Mouse (Mus musculus) left cerebral cortex, adult 9 months (tissue): ENCODE data around the gene Tmem128.
A peak's percentile ranks its signal among the peaks of the same experiment; 100 is the strongest.

Experiments
- DNase-seq, 2 experiments: peaks; one replicate each; pipeline ENCODE4 v3.0.0; 2022; ENCODE audit warnings: low spot score in 2 of 2

Gene Tmem128

GRCm38 (mm10) chr5:38260107-38260682 lies at the start of gene Tmem128:
Gene Tmem128, plus strand, starts transcription at chr5:38260185.
- peak in 1 of 2 experiments; percentile 62 for DNase-seq

GRCm38 (mm10) chr5:38211691-38212090 lies 48.3 kb upstream of the Tmem128 start:
- no peak for DNase-seq

DNA sequence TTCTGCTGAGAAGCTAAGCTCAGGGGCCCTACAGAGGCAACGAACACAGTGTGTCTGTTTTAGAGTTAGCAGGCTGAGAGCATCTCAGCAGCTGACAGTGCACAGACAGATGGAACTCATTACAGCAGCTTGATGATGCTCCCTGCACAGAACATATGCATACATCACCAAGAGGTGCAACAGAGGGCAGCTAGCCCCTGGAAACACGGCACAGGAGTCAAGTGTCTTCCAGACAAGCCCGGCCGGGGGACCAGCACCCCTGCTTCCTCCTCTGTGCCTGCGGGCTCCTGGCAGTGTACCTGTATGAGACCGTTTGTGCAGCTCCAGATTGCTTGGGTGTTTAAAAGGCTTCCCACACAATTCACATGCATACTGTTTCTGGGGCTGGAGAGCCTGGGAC lies 47.0 kb upstream of the Tmem128 start:
- DNase-seq, result no peak

GRCm38 (mm10) chr5:38219771-38220307 lies 40.1 kb upstream of the Tmem128 start:
- peak in 1 of 2 experiments; percentile 67 for DNase-seq

DNA sequence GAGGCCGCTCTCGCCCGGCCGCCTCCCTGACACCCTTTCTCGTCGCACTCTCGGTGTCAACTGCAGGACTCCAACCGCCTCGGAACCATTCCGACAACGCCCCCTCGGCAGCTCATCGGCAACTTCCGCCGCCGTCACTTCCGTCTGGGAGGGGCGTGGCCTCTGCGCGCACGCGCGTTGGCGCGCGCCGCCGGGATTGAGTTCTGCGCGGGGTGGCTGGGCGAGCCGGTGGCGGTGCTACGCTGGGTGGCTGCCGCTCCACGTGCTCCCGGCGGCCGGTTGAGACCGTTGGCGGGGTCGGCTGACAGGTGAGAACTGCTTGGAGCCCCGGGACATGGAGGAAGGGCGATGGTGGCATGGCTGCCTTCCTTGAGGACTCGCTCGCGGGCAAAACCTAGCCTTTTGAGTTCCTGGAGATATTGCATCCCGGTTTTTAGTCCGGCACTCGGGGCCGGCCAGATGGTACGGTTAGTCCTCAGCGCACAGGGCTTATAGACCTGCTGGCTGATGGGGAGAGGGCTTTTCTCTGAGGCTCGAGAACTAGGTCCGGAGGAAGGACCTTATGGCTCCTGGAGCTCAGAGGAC lies 39.6 kb upstream of the Tmem128 start, which contains the start of the genes Zbtb49 and Lyar:
Zbtb49 (minus strand) TSS at position 130 of the 585 bp plus-strand sequence.
Lyar (plus strand) TSS at position 143 of the 585 bp plus-strand sequence.
- peak; percentile 75 to 92 for DNase-seq

DNA sequence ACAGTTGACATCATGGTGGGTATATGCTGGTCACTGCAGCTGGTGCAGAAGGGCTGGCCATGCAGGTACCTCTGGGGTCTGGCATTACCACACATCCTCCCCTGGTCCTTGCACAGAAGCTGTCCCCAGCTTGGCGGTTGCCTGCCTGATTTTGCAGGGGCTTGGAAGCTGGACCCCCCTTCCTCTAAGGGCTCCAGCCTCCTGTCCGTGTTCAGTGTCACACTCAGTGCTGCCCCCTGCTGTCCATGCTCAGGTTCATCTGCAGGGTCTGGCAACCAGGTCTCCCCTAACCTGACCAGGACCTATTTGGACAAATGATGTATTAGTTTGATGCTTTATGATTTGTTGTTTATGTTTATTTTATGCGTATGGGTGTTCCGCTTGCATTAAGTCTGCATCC lies 24.6 kb upstream of the Tmem128 start:
- DNase-seq, result peak in 1 of 2 experiments; percentile 32

DNA sequence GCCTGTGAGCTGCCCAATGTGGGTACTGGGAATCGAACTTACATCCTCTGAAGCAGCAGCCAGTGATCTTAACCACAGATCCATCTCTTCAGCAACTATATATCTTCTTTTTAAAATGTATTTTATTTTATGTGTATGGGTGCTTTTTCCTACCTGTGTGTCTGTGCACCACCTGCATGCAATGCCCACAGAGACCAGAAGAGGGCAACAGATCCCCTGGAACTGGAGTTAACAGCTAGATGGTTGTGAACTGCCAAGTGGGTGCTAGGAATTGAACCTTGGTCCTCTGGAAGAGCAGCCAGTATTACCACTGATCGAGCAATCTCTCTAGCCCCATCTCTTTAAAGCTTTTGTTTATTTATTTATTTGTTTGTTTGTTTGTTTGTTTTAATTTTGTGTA lies 23.4 kb upstream of the Tmem128 start:
- no peak for DNase-seq

GRCm38 (mm10) chr5:38240727-38241472 lies 19.1 kb upstream of the Tmem128 start:
- no peak for DNase-seq

DNA sequence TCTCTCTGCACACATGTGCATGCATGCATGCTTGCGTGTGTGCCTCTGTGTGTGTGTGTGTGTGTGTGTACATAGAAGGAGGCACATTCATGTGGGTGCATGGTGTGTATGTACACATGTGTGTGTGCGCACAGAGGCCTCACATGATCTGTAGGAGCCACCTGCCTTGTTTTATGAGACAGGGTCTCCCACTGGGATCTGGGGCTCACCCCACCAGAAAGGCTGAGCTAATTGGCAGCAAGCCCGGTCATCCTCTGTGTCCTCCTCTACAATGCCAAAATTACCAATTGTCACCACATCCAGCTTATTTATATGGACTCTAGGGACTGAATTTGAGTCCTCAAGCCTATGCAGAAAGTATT lies 18.5 kb upstream of the Tmem128 start:
- DNase-seq, result no peak

- no peak for DNase-seq
Observed at GRCm38 (mm10) chr5:38241966-38242365, 18.0 kb upstream of the Tmem128 start.

- DNase-seq, result no peak
Observed at GRCm38 (mm10) chr5:38255195-38255594, 4.8 kb upstream of the Tmem128 start.

- no peak for DNase-seq
Observed at GRCm38 (mm10) chr5:38255644-38256043, 4.3 kb upstream of the Tmem128 start.

DNA sequence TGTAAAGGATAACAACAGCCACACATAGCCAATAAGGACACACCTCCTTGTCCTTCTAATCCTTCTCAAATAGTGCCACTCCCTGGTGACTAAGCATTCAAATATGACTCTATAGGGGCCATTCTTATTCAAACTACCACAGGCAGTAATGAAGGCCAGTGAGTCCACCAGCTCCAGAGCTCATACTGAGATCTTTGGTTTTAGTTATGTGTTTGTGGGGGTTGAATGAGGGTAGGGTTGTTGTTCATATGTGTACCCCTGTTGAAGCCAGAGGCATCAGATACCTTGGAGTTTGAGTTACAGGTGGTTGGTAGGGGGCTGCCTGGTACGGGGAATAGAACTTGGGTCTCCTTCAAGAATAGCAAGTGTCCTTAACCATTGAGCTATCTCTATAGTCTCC lies 3.4 kb upstream of the Tmem128 start:
- DNase-seq, result no peak

DNA sequence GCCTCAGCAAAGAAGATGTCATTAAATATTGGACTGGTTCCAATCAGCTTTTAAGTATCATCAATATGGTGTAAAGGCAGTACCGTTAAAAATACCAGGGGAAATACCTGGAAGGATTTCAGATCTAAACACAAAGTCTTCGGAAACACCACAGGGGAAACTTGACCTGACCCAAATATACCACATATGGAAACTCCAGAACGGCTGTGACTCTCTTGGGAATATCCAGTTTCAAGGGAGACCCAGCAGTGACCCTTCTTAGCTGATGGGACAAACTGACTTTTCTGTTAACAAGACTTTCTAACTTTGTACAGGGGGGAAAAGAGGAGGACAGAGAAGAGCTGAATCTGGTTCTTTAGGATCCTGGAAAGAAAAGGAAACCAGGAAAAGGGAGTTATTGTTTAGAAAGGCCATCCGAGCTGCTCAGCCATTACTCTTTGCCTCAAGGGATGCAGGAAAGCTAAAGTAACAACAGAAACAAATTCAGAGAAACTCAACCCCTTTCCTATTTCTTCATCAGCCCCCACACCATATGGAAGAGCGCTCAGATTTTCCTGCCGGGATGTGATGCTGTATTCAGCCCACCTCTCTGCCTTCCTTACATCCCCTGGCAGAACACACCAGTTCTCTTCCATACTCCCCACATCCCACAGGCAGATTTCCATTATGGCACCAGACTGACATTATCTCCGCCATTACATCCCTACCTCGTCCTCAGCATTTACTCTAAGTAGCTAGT lies 1.8 kb upstream of the Tmem128 start:
- no peak for DNase-seq

GRCm38 (mm10) chr5:38258773-38259146 lies 1.2 kb upstream of the Tmem128 start:
- DNase-seq, result no peak

- DNase-seq, result no peak
Observed at GRCm38 (mm10) chr5:38259455-38260106, 404 bp upstream of the Tmem128 start.

GRCm38 (mm10) chr5:38270942-38271341 lies 11.0 kb downstream of the Tmem128 start:
- no peak for DNase-seq

DNA sequence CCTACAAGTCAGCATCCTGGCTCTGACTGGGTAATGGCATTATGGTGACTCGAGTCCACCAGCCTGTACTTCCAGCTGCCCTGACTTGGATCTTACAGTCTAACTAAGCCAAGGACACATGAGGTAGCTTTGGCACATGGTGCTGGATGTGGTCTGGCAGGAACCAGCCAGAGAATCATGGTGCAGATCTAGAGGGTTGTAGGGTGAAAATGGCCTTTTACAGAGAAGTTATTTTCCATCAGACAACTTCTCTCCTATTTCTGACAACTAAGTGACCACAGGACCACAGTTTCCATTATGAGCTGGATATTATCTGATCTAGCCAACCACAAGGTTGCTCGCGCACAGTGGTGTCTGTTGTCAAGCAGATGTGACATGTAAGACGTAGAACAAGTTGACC lies 13.8 kb downstream of the Tmem128 start:
- DNase-seq, result no peak

GRCm38 (mm10) chr5:38275771-38276170 lies 15.8 kb downstream of the Tmem128 start, which contains the start of gene Otop1:
Gene Otop1, plus strand, starts transcription at chr5:38275972.
- DNase-seq, result no peak

GRCm38 (mm10) chr5:38276451-38276850 lies 16.5 kb downstream of the Tmem128 start:
- DNase-seq, result no peak

DNA sequence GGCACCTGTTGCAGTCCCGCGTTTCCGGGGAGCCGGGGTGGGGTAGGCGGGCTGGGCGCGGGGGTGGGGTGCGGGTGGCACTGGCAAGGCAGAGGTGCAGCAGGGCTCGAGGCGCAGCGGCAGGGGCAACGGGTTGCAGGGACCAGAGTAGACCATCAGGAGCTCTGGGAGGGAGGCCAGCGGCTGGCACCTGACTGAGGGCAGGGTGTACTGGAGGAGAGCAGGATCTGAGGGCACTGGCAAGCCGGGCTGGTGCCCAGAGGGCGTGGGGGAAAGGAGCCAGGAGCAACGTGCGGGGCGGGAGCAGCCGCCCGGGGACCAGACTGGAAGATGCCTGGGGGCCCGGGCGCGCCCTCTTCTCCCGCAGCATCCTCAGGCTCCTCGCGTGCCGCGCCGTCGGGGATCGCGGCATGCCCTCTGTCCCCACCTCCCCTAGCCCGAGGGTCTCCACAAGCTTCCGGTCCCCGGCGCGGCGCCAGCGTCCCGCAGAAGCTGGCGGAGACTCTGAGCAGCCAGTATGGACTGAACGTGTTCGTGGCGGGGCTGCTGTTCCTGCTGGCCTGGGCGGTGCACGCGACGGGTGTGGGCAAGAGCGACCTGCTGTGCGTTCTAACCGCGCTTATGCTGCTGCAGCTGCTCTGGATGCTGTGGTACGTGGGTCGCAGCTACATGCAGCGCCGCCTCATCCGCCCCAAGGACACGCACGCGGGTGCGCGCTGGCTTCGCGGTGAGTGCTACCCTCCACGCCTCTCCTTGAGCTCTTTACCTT lies 17.3 kb downstream of the Tmem128 start:
- no peak for DNase-seq
